Mouse (Mus musculus): ENCODE measurements around the gene Exoc8. TPM values are rescaled to one million over a fixed set of nuclear protein-coding genes. Genes with fewer than 3 reads are reported as not detected.

Exoc8 gene
- polyA plus RNA-seq, 1 experiment from 2014 or later: 14.1 TPM

Other genes starting within 250 kb of the Exoc8 start
- 20.0 and 24.2 TPM in 2 replicates for gene 2310022B05Rik, start 234.3 kb downstream of the Exoc8 start, polyA plus RNA-seq (2015; fragmentation: Nextera tagmentation; extraction: Ambion mirVana)
- 64.6 and 66.2 TPM in 2 replicates for gene Ttc13, start 175.7 kb downstream of the Exoc8 start, polyA plus RNA-seq (2015; fragmentation: Nextera tagmentation; extraction: Ambion mirVana)
- 34.8 and 36.0 TPM in 2 replicates for gene Arv1, start 175.6 kb downstream of the Exoc8 start, polyA plus RNA-seq (2015; fragmentation: Nextera tagmentation; extraction: Ambion mirVana)
- 0.26 and 0.40 TPM in 2 replicates for gene Fam89a, start 145.9 kb downstream of the Exoc8 start, polyA plus RNA-seq (2015; fragmentation: Nextera tagmentation; extraction: Ambion mirVana)
- 28.0 and 29.5 TPM in 2 replicates for gene Trim67, start 104.6 kb downstream of the Exoc8 start, polyA plus RNA-seq (2015; fragmentation: Nextera tagmentation; extraction: Ambion mirVana)
- 70.7 and 74.1 TPM in 2 replicates for gene Gnpat, start 34.7 kb downstream of the Exoc8 start, polyA plus RNA-seq (2015; fragmentation: Nextera tagmentation; extraction: Ambion mirVana)
- 25.5 and 27.3 TPM in 2 replicates for gene 2810004N23Rik, start 34.6 kb downstream of the Exoc8 start, polyA plus RNA-seq (2015; fragmentation: Nextera tagmentation; extraction: Ambion mirVana)
- gene Sprtn, start 181 bp upstream of the Exoc8 start, polyA plus RNA-seq (2015; fragmentation: Nextera tagmentation; extraction: Ambion mirVana): 9.0 and 9.4 TPM in 2 replicates
- 15.6 and 17.8 TPM in 2 replicates for gene Egln1, start 51.6 kb upstream of the Exoc8 start, polyA plus RNA-seq (2015; fragmentation: Nextera tagmentation; extraction: Ambion mirVana)
- 238 and 243 TPM in 2 replicates for gene Tsnax, start 115.3 kb upstream of the Exoc8 start, polyA plus RNA-seq (2015; fragmentation: Nextera tagmentation; extraction: Ambion mirVana)
- gene Disc1, start 156.5 kb upstream of the Exoc8 start, polyA plus RNA-seq (2015; fragmentation: Nextera tagmentation; extraction: Ambion mirVana): 1.2 and 1.5 TPM in 2 replicates

Measured in midbrain, embryonic 16.5 days (tissue).